Mouse (Mus musculus): ENCODE results near the gene Ifnab. TPM values are rescaled to one million over a fixed set of nuclear protein-coding genes. Genes with fewer than 3 reads are reported as not detected.

The Ifnab gene
- polyA plus RNA-seq (2017; shearing (Covaris generic)): 0.45 TPM

DNA sequence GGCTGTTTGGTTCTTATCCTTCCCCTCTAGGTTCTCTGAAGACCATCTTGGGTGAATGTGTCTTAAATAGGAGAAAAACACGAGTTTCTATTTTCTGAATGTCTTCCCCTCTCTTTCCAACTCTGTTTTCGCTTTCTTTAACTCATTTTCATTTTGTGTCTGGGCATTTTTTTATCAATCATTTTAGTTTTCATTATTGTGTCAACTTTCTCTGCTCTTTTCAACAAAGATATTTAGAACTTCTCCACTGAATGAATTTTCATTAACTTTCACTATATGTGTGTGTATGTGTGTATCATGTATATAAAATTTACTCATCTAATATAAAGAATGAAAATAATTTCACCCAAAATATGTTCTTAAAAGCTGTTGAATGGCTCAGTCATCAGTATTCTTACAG is at the start of gene Ifnab:
TSS of gene Ifnab (minus strand) at position 101 of the 400 bp plus-strand sequence.

DNA sequence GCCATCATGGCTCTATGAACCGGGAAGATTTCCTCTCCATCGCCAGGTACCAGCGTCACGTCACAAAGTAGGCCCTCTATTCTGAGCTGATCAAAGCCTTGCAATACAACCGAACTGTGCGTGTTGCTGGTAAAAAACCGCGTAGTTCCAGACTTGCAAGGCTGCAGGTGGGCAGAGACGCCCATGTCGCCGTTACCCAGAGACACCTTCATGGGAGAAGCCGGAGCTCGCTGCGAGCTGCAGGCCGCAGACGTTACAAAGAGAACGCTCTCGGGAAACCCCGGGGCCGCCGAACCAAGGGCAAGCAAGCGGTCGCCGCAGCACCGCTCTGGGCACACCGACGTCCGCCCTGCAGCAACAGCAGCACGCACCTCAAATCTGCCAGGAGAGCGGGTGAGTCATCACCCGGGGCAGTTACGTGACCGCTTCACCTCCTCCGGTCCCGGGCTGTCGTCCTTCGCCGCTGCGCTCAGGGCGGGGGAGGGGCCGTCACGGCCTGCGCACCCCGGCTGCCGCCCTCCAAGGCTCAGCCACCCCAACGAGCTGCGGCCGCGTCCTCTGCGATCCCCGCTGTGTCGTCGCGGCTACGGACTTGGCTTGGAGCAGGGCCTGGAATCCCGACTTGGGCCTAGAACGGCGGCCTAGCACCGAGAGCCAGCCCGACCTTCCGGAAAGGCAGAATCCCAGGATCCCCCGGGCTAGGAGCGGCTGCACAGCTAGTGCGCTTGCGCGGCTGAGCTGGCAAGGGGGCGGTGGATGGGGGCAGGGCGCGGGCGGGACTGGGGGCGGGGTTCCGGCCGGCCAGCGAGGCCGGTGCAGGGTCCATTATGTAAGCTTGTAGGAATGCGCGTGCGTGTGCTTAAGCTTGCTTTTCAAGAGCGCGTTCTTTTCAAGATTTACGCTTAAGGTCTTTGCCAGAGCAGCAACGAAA is 30.9 kb upstream of the Ifnab start, which contains the start of the genes Gm26566 and Klhl9:
TSS of gene Gm26566 (plus strand) at position 15 of the 931 bp plus-strand sequence.
TSS of gene Klhl9 (minus strand) at position 675 of the 931 bp plus-strand sequence.

DNA sequence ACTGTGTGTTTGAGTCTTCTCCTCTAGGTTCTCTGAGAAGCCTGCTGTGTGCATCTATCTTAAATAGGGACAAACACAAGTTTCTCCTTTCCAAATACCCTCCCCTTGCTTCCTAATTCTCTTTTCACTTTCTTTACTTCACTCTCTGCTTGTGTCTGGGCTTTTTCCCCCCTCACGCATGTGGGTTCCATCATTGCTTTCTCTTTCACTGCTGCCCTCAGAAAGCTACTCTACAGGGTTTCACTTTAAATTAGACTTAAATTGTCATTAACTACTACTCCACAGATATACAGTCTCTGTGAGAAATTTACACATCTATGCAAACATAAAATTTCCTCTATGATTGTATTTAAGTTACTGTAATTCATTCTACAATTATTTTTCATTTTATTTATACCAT is 7.3 kb downstream of the Ifnab start, which contains the start of gene Ifna2:
TSS of gene Ifna2 (minus strand) at position 101 of the 400 bp plus-strand sequence.

DNA sequence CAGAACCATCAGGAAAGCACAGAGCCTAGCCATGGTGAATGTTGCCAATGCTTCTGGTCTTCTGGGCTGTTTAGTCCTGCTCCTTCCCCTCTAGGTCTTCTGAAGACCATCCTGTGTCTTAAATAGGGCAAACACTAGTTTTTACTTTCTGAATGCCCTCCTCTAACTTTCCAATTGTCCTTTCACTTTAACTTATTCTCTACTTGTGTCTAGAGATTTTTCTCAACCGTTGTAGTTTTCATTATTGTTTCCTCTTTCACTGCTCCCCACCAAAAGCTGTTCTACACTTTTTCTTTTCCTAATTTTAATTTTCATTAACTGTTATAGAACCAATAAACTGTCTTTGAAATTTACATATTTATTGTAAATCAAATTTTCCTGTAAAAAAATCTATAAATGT is 14.3 kb downstream of the Ifnab start, which contains the start of gene Ifna16:
TSS of gene Ifna16 (minus strand) at position 101 of the 400 bp plus-strand sequence.

DNA sequence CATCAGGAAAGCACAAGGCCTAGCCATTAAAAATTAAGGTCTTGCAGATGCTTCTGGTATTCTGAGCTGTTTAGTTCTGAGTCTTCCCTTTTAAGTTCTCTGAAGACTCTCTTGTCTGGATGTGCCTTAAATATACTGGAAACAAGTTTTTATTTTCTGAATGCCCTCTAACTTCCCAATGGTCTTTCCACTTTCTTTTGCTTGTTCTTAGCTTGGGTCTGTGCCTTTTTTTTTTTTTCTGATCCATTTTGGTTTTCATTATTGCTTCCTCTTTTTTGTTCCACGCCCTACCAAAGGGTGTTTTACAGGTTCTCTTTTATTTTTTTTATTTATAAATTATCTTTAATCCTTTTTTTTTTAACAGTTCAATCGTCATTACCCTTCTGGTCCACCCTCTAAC is 46.8 kb downstream of the Ifnab start, which contains the start of gene Ifna13:
TSS of gene Ifna13 (minus strand) at position 101 of the 400 bp plus-strand sequence.

Other genes starting within 250 kb of the Ifnab start
- gene Ifnb1, start 168.6 kb downstream of the Ifnab start, polyA plus RNA-seq (2017; shearing (Covaris generic)): not detected
- not detected for gene Ifna15, start 133.1 kb downstream of the Ifnab start, polyA plus RNA-seq (2017; shearing (Covaris generic))
- not detected for gene Ifna14, start 119.6 kb downstream of the Ifnab start, polyA plus RNA-seq (2017; shearing (Covaris generic))
- not detected for gene Ifna9, start 99.0 kb downstream of the Ifnab start, polyA plus RNA-seq (2017; shearing (Covaris generic))
- not detected for gene Ifna12, start 88.0 kb downstream of the Ifnab start, polyA plus RNA-seq (2017; shearing (Covaris generic))
- not detected for gene C87499, start 56.9 kb downstream of the Ifnab start, polyA plus RNA-seq (2017; shearing (Covaris generic))
- not detected for gene Ifna13, start 46.9 kb downstream of the Ifnab start, polyA plus RNA-seq (2017; shearing (Covaris generic))
- not detected for gene Ifna16, start 14.4 kb downstream of the Ifnab start, polyA plus RNA-seq (2017; shearing (Covaris generic))
- not detected for gene Ifna2, start 7.4 kb downstream of the Ifnab start, polyA plus RNA-seq (2017; shearing (Covaris generic))
- gene Gm26566, start 30.4 kb upstream of the Ifnab start, polyA plus RNA-seq (2017; shearing (Covaris generic)): 1.4 TPM
- gene Klhl9, start 31.1 kb upstream of the Ifnab start, polyA plus RNA-seq (2017; shearing (Covaris generic)): 27.2 TPM
- not detected for gene Gm13271, start 63.5 kb upstream of the Ifnab start, polyA plus RNA-seq (2017; shearing (Covaris generic))
- gene Gm13283, start 68.8 kb upstream of the Ifnab start, polyA plus RNA-seq (2017; shearing (Covaris generic)): 0.36 TPM
- gene Gm13290, start 82.5 kb upstream of the Ifnab start, polyA plus RNA-seq (2017; shearing (Covaris generic)): not detected
- not detected for gene Gm13289, start 85.6 kb upstream of the Ifnab start, polyA plus RNA-seq (2017; shearing (Covaris generic))
- not detected for gene Gm13272, start 88.5 kb upstream of the Ifnab start, polyA plus RNA-seq (2017; shearing (Covaris generic))
- not detected for gene Ifnz, start 90.8 kb upstream of the Ifnab start, polyA plus RNA-seq (2017; shearing (Covaris generic))
- not detected for gene Gm13276, start 94.3 kb upstream of the Ifnab start, polyA plus RNA-seq (2017; shearing (Covaris generic))
- not detected for gene Gm13277, start 97.3 kb upstream of the Ifnab start, polyA plus RNA-seq (2017; shearing (Covaris generic))
- not detected for gene Gm13278, start 100.2 kb upstream of the Ifnab start, polyA plus RNA-seq (2017; shearing (Covaris generic))
- not detected for gene Gm13275, start 103.1 kb upstream of the Ifnab start, polyA plus RNA-seq (2017; shearing (Covaris generic))
- not detected for gene Gm13279, start 106.0 kb upstream of the Ifnab start, polyA plus RNA-seq (2017; shearing (Covaris generic))
- gene Gm13285, start 108.3 kb upstream of the Ifnab start, polyA plus RNA-seq (2017; shearing (Covaris generic)): not detected
- not detected for gene Gm13287, start 111.9 kb upstream of the Ifnab start, polyA plus RNA-seq (2017; shearing (Covaris generic))
- 0.19 TPM for gene Gm13288, start 114.2 kb upstream of the Ifnab start, polyA plus RNA-seq (2017; shearing (Covaris generic))
- gene Ifna7, start 124.9 kb upstream of the Ifnab start, polyA plus RNA-seq (2017; shearing (Covaris generic)): not detected
- not detected for gene Ifna11, start 128.6 kb upstream of the Ifnab start, polyA plus RNA-seq (2017; shearing (Covaris generic))
- not detected for gene Ifna6, start 136.1 kb upstream of the Ifnab start, polyA plus RNA-seq (2017; shearing (Covaris generic))
- gene Ifna5, start 144.2 kb upstream of the Ifnab start, polyA plus RNA-seq (2017; shearing (Covaris generic)): not detected
- gene Ifna4, start 150.5 kb upstream of the Ifnab start, polyA plus RNA-seq (2017; shearing (Covaris generic)): not detected
- not detected for gene Ifna1, start 158.7 kb upstream of the Ifnab start, polyA plus RNA-seq (2017; shearing (Covaris generic))
- not detected for gene Ifne, start 188.8 kb upstream of the Ifnab start, polyA plus RNA-seq (2017; shearing (Covaris generic))